Mouse (Mus musculus) embryonic facial prominence, embryonic 11.5 days (tissue): ENCODE measurements at regions not wholly inside any gene's neighbourhood (a gene's known extent, or its start where the extent isn't known, plus 50 kb on each side); places are given as distances from the start of the nearest gene placed in this dataset.

Experiments
- ATAC-seq: fragments of 200-750 bp; cut with Nextera tagmentation; replicated peaks from 2 replicates; pipeline ENCODE4 v1.8.0; 2017; ENCODE audit warnings: low read depth; ENCODE audit not compliant: insufficient number of reproducible peaks, low FRiP score, low TSS enrichment
- DNase-seq: peaks from one replicate; pipeline ENCODE4 v3.0.0-alpha.2; 2015; ENCODE audit warnings: low spot score
- H3K27ac ChIP-seq: fragments of 300-500 bp; sonication (generic); replicated peaks from 2 replicates; pipeline ENCODE4 v1.5.1; 2014; ENCODE audit warnings: mild to moderate bottlenecking, low read depth, low read length, control low read depth
- H3K27me3 ChIP-seq: fragments of 300-500 bp; sonication (generic); 2 replicates; pipeline ENCODE4 v1.6.1; 2014; ENCODE audit warnings: mild to moderate bottlenecking, low read length, moderate library complexity, mixed read lengths; ENCODE audit not compliant: control insufficient read depth, insufficient read depth
- H3K36me3 ChIP-seq: fragments of 300-500 bp; sonication (generic); replicated peaks from 2 replicates; pipeline ENCODE4 v1.6.1; 2014; ENCODE audit warnings: low read depth, mild to moderate bottlenecking, low read length, moderate library complexity, mixed read lengths; ENCODE audit not compliant: control insufficient read depth, insufficient read depth
- H3K4me1 ChIP-seq: fragments of 300-500 bp; sonication (generic); 2 replicates; pipeline ENCODE4 v1.6.1; 2014; ENCODE audit warnings: low read length, mixed read lengths; ENCODE audit not compliant: control insufficient read depth, insufficient read depth
- H3K4me2 ChIP-seq: fragments of 300-500 bp; sonication (generic); 2 replicates; pipeline ENCODE4 v1.6.1; 2014; ENCODE audit warnings: low read depth, mild to moderate bottlenecking, control low read depth, low read length, moderate library complexity
- H3K4me3 ChIP-seq: fragments of 300-500 bp; sonication (generic); 2 replicates; pipeline ENCODE4 v1.5.1; 2014; ENCODE audit warnings: low read depth, low read length, control low read depth
- H3K9ac ChIP-seq: fragments of 300-500 bp; sonication (generic); replicated peaks from 2 replicates; pipeline ENCODE4 v1.6.1; 2014; ENCODE audit warnings: mild to moderate bottlenecking, control low read depth, low read length
- H3K9me3 ChIP-seq: fragments of 300-500 bp; sonication (generic); replicated peaks from 2 replicates; pipeline ENCODE4 v1.6.1; 2016; ENCODE audit warnings: mild to moderate bottlenecking, low read length, inconsistent platforms, mixed read lengths; ENCODE audit not compliant: control insufficient read depth
- WGBS: fragments of 180-500 bp; shearing (Covaris S2); extraction: QIAGEN DNeasy Blood & Tissue Kit; methylation state at CpG from one replicate; pipeline ENCODE4 v1.1.7; 2014; 5-methylcytosine and 5-hydroxymethylcytosine counted together

DNA sequence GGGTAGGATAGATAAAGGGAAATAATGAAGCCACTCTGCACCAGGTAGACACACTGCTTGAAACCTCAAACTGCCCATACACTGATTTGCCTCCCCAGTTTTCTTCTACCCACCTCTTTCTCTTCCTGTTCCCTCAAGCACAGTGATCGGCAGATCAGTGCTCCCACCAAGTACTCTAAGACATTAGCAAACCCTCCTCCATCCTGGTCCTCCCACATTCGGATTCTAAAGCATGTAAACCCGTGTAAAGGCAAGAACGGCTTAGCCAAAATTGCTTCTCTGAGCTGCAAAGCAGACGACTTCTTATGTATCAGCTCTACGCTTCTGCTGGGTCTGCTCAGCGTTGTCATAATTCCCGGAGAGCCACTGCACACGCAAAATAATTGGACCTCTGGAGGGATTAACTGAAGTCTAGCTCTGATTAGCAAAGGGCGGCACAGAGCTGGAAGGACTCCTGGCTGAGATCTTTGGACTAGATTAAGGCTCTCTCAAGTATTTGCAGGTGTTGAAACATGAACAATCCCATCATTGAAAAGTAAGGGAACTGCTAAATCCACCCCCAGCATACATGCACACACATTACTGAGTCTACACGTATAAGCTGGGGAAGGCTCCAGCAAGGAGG lies 67.2 kb downstream of the Mtx3 start:
- no peaks in the 10 kb centered on the region for H3K36me3 ChIP-seq
- H3K4me2 ChIP-seq: no peak overlapping the region
- no peaks in the 10 kb centered on the region for H3K9me3 ChIP-seq
- WGBS: 75% methylated on average over 11 of the region's 11 CpGs
- H3K27ac ChIP-seq: no peak overlapping the region
- H3K27me3 ChIP-seq: no peaks in the 10 kb centered on the region
- H3K9ac ChIP-seq: no peak overlapping the region
- DNase-seq (no peak), ATAC-seq (no peak)
- no peaks in the 10 kb centered on the region for H3K4me1 ChIP-seq
- no peak overlapping the region for H3K4me3 ChIP-seq

DNA sequence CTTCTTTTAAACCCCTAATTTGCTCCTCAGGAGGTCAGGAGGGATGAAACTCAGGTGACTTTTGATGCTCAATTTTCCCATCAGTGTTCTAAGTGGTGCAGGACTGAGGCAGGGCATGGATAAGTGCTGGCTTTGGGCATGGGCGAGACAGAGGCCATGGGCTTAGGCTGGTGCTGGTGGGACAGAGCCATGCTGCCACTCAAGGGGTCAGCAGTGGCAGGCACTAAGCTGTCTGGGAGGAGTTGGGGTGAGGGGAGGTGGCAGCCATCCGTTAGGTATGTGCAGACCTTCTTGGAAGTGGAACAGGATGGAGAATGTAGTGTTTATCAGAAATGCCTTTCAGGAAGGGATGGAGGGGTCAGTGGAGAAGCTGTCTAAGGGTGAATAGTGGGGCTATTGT lies 68.1 kb downstream of the Mtx3 start:
- 50% methylated on average over 2 of the region's 2 CpGs for WGBS

DNA sequence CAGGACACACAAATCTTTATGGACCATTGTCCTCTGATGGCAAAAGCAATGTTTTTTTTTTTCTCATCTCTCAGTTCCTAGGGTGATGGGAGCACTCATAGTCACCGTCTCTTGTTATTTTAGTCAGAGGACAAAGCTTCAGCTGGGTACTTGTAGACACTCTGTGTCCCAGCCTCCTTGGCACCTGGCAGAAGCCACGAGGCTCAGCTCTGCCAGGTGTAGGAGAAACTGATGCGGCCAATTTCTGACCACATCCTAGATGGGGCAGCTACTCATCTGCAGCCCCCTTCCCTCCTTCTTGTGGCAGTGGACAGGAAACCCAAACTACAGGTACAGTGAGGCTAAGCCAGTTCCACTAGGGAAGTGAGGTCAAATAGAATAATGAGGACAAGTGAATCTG lies 70.1 kb downstream of the Mtx3 start:
- H3K36me3 ChIP-seq: no peaks in the 10 kb centered on the region
- DNase-seq (no peak), ATAC-seq (no peak)
- 92% methylated on average over 3 of the region's 3 CpGs for WGBS
- H3K4me3 ChIP-seq: no peak overlapping the region
- H3K9me3 ChIP-seq: no peaks in the 10 kb centered on the region
- no peak overlapping the region for H3K9ac ChIP-seq
- H3K4me1 ChIP-seq: no peaks in the 10 kb centered on the region
- H3K4me2 ChIP-seq: no peak overlapping the region
- H3K27me3 ChIP-seq: no peaks in the 10 kb centered on the region
- H3K27ac ChIP-seq: no peak overlapping the region

More for the DNA sequence above, 68.1 kb downstream of the Mtx3 start:
- Histone ChIP-seq H3K36me3 (no peaks in the 10 kb centered on the region), H3K27me3 (no peaks in the 10 kb centered on the region), H3K4me3 (no peak overlapping the region), H3K27ac (no peak overlapping the region), H3K9me3 (no peaks in the 10 kb centered on the region), H3K9ac (no peak overlapping the region), H3K4me1 (no peaks in the 10 kb centered on the region), H3K4me2 (no peak overlapping the region)
- no peak for DNase-seq
- no peak for ATAC-seq

- no peak for ATAC-seq
- H3K4me1 ChIP-seq: no peaks in the 10 kb centered on the region
- WGBS: 70% methylated on average over 2 of the region's 2 CpGs
Measured at GRCm38 (mm10) chr13:92915221-92915839, 70.8 kb downstream of the Mtx3 start.

GRCm38 (mm10) chr13:92915948-92916710 lies 71.6 kb downstream of the Mtx3 start:
- Histone ChIP-seq H3K4me3 (no peak overlapping the region), H3K27me3 (no peaks in the 10 kb centered on the region), H3K4me1 (no peaks in the 10 kb centered on the region), H3K36me3 (no peaks in the 10 kb centered on the region), H3K9me3 (no peaks in the 10 kb centered on the region), H3K9ac (no peak overlapping the region), H3K4me2 (no peak overlapping the region), H3K27ac (no peak overlapping the region)
- WGBS: 78% methylated on average over 5 of the region's 5 CpGs
- ATAC-seq (no peak), DNase-seq (no peak)

More at GRCm38 (mm10) chr13:92915221-92915839, 70.8 kb downstream of the Mtx3 start:
- H3K27ac ChIP-seq: no peak overlapping the region
- H3K9me3 ChIP-seq: no peaks in the 10 kb centered on the region
- H3K27me3 ChIP-seq: no peaks in the 10 kb centered on the region
- H3K4me3 ChIP-seq: no peak overlapping the region
- no peak overlapping the region for H3K9ac ChIP-seq
- no peaks in the 10 kb centered on the region for H3K36me3 ChIP-seq
- H3K4me2 ChIP-seq: no peak overlapping the region
- no peak for DNase-seq

GRCm38 (mm10) chr13:92919882-92920281 lies 75.3 kb downstream of the Mtx3 start:
- no peaks in the 10 kb centered on the region for H3K27me3 ChIP-seq
- H3K4me3 ChIP-seq: no peak overlapping the region
- DNase-seq (no peak), ATAC-seq (no peak)
- no peaks in the 10 kb centered on the region for H3K4me1 ChIP-seq
- 86% methylated on average over 2 of the region's 2 CpGs for WGBS
- H3K4me2 ChIP-seq: no peak overlapping the region
- no peak overlapping the region for H3K9ac ChIP-seq
- H3K27ac ChIP-seq: no peak overlapping the region
- H3K9me3 ChIP-seq: no peaks in the 10 kb centered on the region
- H3K36me3 ChIP-seq: no peaks in the 10 kb centered on the region

DNA sequence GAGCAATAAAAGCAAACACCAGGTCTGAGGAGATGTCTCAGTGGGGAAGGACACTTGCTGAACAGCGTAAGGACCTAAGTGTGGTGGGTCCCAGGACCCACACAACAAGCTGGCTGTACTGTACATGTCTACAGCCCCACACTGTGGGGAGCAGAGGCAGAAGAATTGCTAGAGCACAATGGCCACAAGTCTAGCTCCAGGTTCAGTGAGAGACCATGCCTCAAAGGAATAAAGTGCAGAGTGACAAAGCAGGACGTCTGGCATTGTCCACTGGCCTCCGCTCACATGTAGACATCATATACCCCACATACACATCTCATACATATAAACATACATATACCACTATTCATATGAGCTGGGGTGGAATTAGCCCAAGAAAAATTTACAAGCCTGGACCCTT lies 77.4 kb downstream of the Mtx3 start:
- H3K27ac ChIP-seq: no peak overlapping the region
- no peak overlapping the region for H3K4me2 ChIP-seq
- no peak overlapping the region for H3K4me3 ChIP-seq
- no peaks in the 10 kb centered on the region for H3K36me3 ChIP-seq
- DNase-seq (no peak), ATAC-seq (no peak)
- H3K9ac ChIP-seq: no peak overlapping the region
- H3K9me3 ChIP-seq: no peaks in the 10 kb centered on the region
- WGBS: 82% methylated on average over 3 of the region's 3 CpGs
- no peaks in the 10 kb centered on the region for H3K27me3 ChIP-seq
- H3K4me1 ChIP-seq: no peaks in the 10 kb centered on the region

GRCm38 (mm10) chr13:92923496-92923895 lies 78.9 kb downstream of the Mtx3 start:
- DNase-seq (no peak), ATAC-seq (no peak)
- Histone ChIP-seq H3K4me2 (no peak overlapping the region), H3K9ac (no peak overlapping the region), H3K27ac (no peak overlapping the region), H3K4me3 (no peak overlapping the region), H3K27me3 (no peaks in the 10 kb centered on the region), H3K4me1 (no peaks in the 10 kb centered on the region), H3K9me3 (no peaks in the 10 kb centered on the region), H3K36me3 (no peaks in the 10 kb centered on the region)
- WGBS: 79% methylated on average over 2 of the region's 2 CpGs
